Mouse (Mus musculus) brown adipose tissue, adult 24 weeks (tissue): ENCODE results near the gene Cep350. TPM values are rescaled to one million over a fixed set of nuclear protein-coding genes. Genes with fewer than 3 reads are reported as not detected.
"Not testable (repeated sequence)": the region's sequence is repeated elsewhere in the genome, so short reads cannot be mapped to it uniquely, and the experiment has no call there.

ENCODE experiments used
- H3K27ac ChIP-seq: fragments of 200-500 bp; replicated peaks from 2 replicates; pipeline ENCODE4 v1.5.1; 2012; ENCODE audit warnings: low read depth, mild to moderate bottlenecking, low read length
- H3K4me1 ChIP-seq: fragments of 200-500 bp; 2 replicates; pipeline ENCODE4 v1.6.1; 2012; ENCODE audit warnings: low read length, mixed read lengths; ENCODE audit not compliant: control insufficient read depth, insufficient read depth, insufficient read length
- H3K4me3 ChIP-seq: fragments of 200-500 bp; 2 replicates; pipeline ENCODE4 v1.5.1; 2012; ENCODE audit warnings: low read depth, mild to moderate bottlenecking, low read length, moderate library complexity; ENCODE audit not compliant: insufficient read depth
- polyA plus RNA-seq: library from polyadenylated mRNA; stranded (reverse); fragments of >200 nt; gene quantifications from 2 replicates; pipeline ENCODE4 v1.2.4, GENCODE M21; 2012; ENCODE audit not compliant: missing spikeins, insufficient read depth, insufficient read length

The Cep350 gene
- polyA plus RNA-seq, 1 experiment: 11.2 TPM

- no peak overlapping the region for H3K4me3 ChIP-seq
Observed at GRCm38 (mm10) chr1:155949170-155949569, 23.9 kb downstream of the Cep350 start.

GRCm38 (mm10) chr1:155944361-155944760 is 28.7 kb downstream of the Cep350 start:
- H3K4me1 ChIP-seq: no peaks in the 10 kb centered on the region
- no peak overlapping the region for H3K4me3 ChIP-seq
- H3K27ac ChIP-seq: no peak overlapping the region

More at GRCm38 (mm10) chr1:155949170-155949569, 23.9 kb downstream of the Cep350 start:
- Histone ChIP-seq H3K4me1 (no peaks in the 10 kb centered on the region), H3K27ac (no peak overlapping the region)

GRCm38 (mm10) chr1:155937416-155937815 is 35.6 kb downstream of the Cep350 start:
- H3K27ac ChIP-seq: no peak overlapping the region
- H3K4me1 ChIP-seq: no peaks in the 10 kb centered on the region
- H3K4me3 ChIP-seq: no peak overlapping the region

DNA sequence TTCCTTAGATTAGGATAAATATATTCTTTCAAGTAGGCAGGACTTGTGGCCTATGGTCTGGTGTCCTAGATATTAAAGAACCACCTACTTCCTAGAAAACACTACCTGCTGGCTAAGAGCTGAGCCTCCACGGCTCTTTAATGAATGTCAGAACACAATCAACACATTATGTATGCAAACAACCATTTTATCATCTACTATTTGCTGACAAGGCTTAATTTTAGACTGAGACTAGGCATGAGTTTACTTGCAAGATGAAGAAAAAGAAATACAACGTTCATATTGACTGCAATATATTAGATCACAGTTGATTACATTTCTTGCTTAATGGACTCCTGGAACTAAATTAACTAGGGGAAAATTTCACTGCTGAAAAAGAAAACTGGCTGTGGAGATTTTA is 38.4 kb downstream of the Cep350 start:
- H3K27ac ChIP-seq: no peak overlapping the region
- H3K4me3 ChIP-seq: no peak overlapping the region
- H3K4me1 ChIP-seq: no peaks in the 10 kb centered on the region

GRCm38 (mm10) chr1:155903561-155903960 is 69.5 kb downstream of the Cep350 start:
- Histone ChIP-seq H3K27ac (no peak overlapping the region), H3K4me1 (no peaks in the 10 kb centered on the region), H3K4me3 (no peak overlapping the region)

DNA sequence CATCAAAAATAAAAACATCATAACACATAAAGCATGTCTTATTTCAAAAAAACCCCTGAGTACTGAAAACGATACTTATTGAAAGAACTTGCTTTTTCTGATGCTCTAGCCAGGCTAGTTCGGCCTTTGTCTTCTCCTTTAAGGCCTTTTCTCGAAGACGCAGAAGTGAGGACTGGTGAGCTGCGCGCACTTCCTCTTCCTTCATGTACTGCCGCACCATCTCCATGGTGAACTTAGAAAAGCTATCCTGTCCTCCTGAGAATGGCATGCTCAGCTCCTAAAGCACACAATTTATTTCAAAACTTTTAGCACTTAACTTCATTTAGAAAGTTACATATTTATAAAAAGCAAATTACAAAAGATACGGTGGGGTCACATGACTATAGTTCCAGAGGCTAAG is 71.7 kb downstream of the Cep350 start:
- H3K4me3 ChIP-seq: no peak overlapping the region
- no peaks in the 10 kb centered on the region for H3K4me1 ChIP-seq
- no peak overlapping the region for H3K27ac ChIP-seq

DNA sequence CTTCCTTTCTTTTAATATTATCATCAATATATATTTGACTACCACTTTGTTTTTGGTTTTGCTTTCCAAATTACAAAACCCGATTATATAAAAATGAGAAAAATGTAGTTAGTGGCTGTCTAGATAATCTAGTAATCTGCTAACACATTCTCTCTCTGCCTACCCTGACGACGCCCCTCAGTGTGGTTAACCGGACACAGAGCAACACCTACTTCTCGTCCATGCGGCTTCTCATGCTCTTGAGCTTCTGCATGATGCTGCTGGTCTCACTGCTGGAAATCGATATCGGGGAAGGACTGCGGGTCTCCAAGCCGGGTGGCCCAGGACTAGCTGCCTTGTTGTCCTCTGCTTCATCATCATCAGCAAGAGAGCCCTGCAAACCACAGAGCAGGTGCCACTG is 78.7 kb downstream of the Cep350 start:
- H3K27ac ChIP-seq: no peak overlapping the region
- no peak overlapping the region for H3K4me3 ChIP-seq
- no peaks in the 10 kb centered on the region for H3K4me1 ChIP-seq

DNA sequence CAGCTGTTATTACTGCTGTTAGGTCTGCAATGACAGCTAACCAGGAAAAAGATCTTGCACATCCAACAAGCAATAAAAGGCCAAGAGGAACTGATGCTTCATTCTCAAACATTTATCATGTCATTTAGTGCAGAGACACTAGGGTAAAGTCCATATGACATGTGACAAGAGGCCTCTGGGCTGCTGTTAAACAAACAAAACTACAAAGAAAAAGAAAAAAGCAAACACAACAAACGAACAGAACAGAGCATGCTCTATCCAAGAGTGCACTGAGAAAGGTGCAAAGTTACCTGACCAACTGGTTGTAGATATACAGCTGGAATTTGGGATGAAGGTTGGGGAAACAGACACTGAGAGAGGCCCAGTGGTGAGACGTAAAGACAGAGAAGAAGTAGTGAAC is 86.2 kb downstream of the Cep350 start:
- no peak overlapping the region; the same call in 1 of the 2 replicates for H3K27ac ChIP-seq
- no peak overlapping the region for H3K4me3 ChIP-seq
- H3K4me1 ChIP-seq: no peaks in the 10 kb centered on the region

GRCm38 (mm10) chr1:155882646-155883231 is 90.3 kb downstream of the Cep350 start:
- H3K4me3 ChIP-seq, H3K4me1 ChIP-seq, H3K27ac ChIP-seq: not testable (repeated sequence)

DNA sequence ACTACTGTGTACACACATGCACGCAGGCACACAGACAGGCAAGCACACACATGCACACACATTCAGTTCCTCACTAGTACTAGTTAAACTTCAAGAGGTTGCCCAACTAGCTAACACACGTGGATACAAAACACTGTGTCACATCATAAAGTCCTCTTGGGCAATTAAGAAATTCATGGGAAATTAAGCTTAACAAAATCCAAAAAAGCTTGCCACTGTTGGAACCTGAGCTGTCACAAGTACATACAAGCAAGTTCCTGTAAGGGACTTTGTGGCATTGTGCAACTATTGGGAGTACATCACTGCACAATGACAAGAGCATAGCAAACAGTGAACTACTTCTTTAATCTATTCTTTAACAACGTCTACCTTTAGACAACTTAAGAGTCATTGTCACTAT is 93.5 kb downstream of the Cep350 start:
- no peak overlapping the region for H3K4me3 ChIP-seq
- H3K27ac ChIP-seq: no peak overlapping the region
- no peaks in the 10 kb centered on the region for H3K4me1 ChIP-seq

- no peaks in the 10 kb centered on the region for H3K4me1 ChIP-seq
- no peak overlapping the region for H3K27ac ChIP-seq
- H3K4me3 ChIP-seq: no peak overlapping the region
Observed at GRCm38 (mm10) chr1:155862967-155863366, 110.1 kb downstream of the Cep350 start.

DNA sequence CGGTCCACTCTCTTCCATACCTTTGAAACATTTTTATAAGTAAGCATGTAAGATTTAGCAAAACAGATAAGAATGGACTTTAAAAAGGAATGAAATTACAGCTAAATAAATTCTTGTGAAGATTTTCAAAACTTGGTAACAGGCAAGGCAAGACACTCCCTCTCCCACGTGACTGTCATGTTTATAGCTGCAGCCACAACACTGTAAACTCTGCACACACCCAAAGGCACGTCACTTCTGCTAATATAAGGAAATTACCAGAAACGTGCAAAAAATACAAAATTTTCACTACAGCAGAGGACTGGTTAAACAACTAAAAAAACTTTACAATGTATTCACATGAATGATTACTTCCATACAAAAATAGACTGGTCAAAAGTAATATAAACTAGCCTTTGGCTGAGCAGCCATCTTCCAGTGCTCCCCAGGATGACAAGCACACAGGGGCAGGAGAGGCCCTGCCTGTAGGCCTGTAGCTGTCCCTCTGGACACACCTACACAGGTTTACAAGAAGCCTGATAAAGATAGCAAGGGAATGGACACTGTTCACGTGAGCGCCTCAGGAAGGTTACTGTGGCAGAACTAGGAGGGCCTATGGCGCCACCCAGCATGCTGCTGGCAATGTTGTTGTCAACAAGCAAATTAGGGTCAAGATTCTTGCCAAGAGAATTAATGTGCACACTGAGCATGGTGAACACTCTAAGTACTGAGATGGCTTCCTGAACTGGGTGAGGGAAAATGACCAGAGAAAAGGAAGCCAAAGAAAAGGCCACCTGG is 117.9 kb downstream of the Cep350 start:
- no peaks in the 10 kb centered on the region for H3K4me1 ChIP-seq
- no peak overlapping the region for H3K27ac ChIP-seq

GRCm38 (mm10) chr1:155853009-155853408 is 120.0 kb downstream of the Cep350 start:
- no peak overlapping the region for H3K4me3 ChIP-seq
- H3K4me1 ChIP-seq: no peaks in the 10 kb centered on the region
- H3K27ac ChIP-seq: no peak overlapping the region

More for the DNA sequence above, 117.9 kb downstream of the Cep350 start:
- H3K4me3 ChIP-seq: no peak overlapping the region

DNA sequence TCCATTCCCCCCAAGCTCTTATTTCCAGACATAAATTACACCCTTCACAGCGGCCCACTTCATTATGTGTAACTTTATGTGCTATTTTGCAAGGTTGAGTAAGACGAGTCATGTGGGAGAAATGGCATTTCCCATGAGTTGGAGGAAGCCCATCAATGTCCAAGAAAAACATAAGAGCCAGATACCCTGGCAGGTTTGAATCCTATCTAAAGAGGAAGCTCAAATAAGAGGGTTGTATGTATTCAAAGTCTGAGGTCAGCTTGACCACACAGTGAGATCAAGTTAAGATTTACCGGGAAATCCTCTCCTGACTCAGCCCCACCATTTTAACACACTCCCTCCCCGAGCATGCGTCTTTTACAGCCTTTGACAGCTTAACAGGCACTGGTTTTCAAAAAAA is 128.8 kb downstream of the Cep350 start:
- no peak overlapping the region for H3K4me3 ChIP-seq
- H3K27ac ChIP-seq: no peak overlapping the region
- no peaks in the 10 kb centered on the region; the same call in 1 of the 2 replicates for H3K4me1 ChIP-seq

GRCm38 (mm10) chr1:155843538-155843937 is 129.5 kb downstream of the Cep350 start:
- Histone ChIP-seq H3K4me3 (no peak overlapping the region), H3K27ac (no peak overlapping the region), H3K4me1 (no peaks in the 10 kb centered on the region; the same call in 1 of the 2 replicates)

DNA sequence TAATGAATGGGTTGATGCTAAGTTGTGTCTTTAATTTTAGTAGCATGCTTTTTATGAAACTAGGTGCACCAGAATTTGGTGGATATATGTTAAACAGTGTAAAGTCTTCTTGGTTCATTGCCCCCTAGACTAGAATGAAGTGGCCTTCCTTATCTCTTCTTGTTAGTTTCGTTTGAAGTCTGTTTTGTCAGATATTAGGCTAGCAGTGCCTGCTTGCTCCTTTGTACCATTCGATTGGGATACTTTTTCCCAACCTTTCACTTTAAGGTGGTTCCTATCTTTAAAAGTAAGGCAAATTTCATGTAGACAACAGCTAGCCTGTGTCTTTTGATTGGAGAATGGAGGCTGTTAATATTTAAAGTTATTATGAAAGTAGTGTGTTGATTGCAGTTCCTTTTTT is 137.4 kb downstream of the Cep350 start:
- no peak overlapping the region for H3K27ac ChIP-seq
- H3K4me1 ChIP-seq: no peaks in the 10 kb centered on the region; the same call in 1 of the 2 replicates
- no peak overlapping the region for H3K4me3 ChIP-seq
